8 mouse cellular contexts compared by ENCODE assay signal in the genomic region with DNA sequence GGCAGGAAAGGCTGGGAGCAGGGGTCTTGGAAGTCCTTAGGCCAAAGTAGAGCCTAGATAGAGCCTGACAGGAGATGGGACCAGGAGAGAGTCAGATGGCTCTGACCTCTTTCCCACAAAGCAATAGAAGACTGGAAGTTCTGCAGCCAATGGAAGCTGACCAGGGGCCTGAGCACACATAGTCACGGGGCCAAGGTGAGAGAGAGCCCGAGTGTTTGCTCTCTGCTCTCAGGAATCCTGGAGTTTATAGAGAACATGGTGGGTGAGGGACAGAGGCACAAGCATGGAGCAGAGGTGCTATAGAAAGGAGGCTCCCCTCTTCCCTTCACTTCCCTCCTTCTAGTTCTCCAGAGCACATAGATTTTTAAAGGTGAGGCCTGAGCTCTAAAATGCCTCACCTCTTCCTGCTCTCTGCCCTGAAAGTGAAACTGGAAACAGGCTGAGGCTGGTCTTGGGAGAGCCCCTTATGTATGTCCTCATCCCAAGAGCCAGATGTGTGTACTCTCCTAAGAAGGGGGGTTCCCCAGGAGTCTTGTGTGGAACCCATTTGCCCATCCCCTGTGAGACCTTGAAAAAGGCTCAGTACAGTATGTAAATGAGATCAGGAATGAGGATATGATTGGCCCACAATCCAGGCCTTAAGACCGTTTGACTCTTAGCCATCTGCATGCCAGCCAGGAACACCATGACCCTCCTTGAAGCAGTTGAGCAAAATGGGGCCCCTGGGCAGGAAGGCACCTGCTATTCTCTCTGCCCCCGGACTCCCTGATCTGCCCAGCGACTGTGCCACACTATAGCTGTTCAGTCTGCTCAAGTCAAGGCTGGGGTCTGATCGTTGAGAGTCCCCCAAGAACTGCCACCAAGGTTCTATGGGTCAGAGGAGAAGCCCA. TPM values are rescaled to one million over a fixed set of nuclear protein-coding genes. Genes with fewer than 3 reads are reported as not detected.
DNase-seq lines count a peak whose midpoint lies in the region; ATAC-seq and TF ChIP-seq lines count a peak whose summit lies in the region.

No protein-coding gene starts in this region.

- DNase-seq in kidney, adult 2 months: no peak
- DNase-seq in kidney, postnatal 10 days: no peak
- DNase-seq in adipocyte (ENCODE audit: low spot score): peak; percentile 32
- DNase-seq in heart, postnatal 0 days (ENCODE audit: low spot score): no peak
- no peak for DNase-seq in left cerebral cortex, adult 11 months (ENCODE audit: low spot score)
- no peak for DNase-seq in adrenal gland, adult 2 months
- no peak for DNase-seq in ovary, adult 18-20 months (ENCODE audit: low spot score)

- no peaks in the 10 kb centered on the region for H3K27me3 ChIP-seq in kidney, adult 2 months (replicated peaks; ENCODE audit: control insufficient read depth, insufficient read depth, low read length)
- H3K27me3 ChIP-seq in heart, postnatal 0 days (ENCODE audit: control insufficient read depth, insufficient read depth, low read length): no peaks in the 10 kb centered on the region
- no peaks in the 10 kb centered on the region for H3K27me3 ChIP-seq in midbrain, embryonic 13.5 days

- H3K4me2 ChIP-seq in heart, postnatal 0 days (ENCODE audit: low read depth, low read length): no peak overlapping the region
- no peak overlapping the region for H3K4me2 ChIP-seq in midbrain, embryonic 13.5 days (replicated peaks)

- peaks cover 26% of the 10 kb centered on the region for H3K4me1 ChIP-seq in kidney, adult 2 months (ENCODE audit: control insufficient read depth, insufficient read depth, low read length)
- peaks cover 36% of the 10 kb centered on the region for H3K4me1 ChIP-seq in heart, postnatal 0 days (ENCODE audit: control insufficient read depth, insufficient read depth)
- peaks cover 29% of the 10 kb centered on the region for H3K4me1 ChIP-seq in midbrain, embryonic 13.5 days (replicated peaks)

- WGBS in kidney, adult 2 months: 46% methylated on average over 6 of the region's 6 CpGs
- 64% methylated on average over 6 of the region's 6 CpGs for WGBS in heart, postnatal 0 days
- 79% methylated on average over 6 of the region's 6 CpGs for WGBS in midbrain, embryonic 13.5 days

- TF ChIP-seq POLR2A in kidney, adult 2 months (IDR thresholded peaks at IDR 0.05; ENCODE audit: low read depth, low read length): no peak

- peak overlapping the region; percentile 58 for H3K27ac ChIP-seq in kidney, adult 2 months (ENCODE audit: insufficient read depth, low read depth, low read length)
- H3K27ac ChIP-seq in heart, postnatal 0 days (ENCODE audit: low read depth): peak overlapping the region; percentile 16; the same call in 1 of the 2 replicates
- peak overlapping the region; percentile 61 for H3K27ac ChIP-seq in midbrain, embryonic 13.5 days

- no peaks in the 10 kb centered on the region for H3K9me3 ChIP-seq in heart, postnatal 0 days (replicated peaks; ENCODE audit: control insufficient read depth, low read length)
- H3K9me3 ChIP-seq in midbrain, embryonic 13.5 days: no peaks in the 10 kb centered on the region

- no peak for ATAC-seq in heart, postnatal 0 days (ENCODE audit: insufficient read depth, low read depth)
- no peak for ATAC-seq in midbrain, embryonic 13.5 days

- no peak for TF ChIP-seq EP300 in heart, postnatal 0 days (IDR thresholded peaks at IDR 0.05; ENCODE audit: low read depth)

- TF ChIP-seq CTCF in kidney, adult 2 months (conservative IDR thresholded peaks at IDR 0.05; ENCODE audit: insufficient read depth, insufficient read length, low read depth, low read length): no peak
- no peak for TF ChIP-seq CTCF in heart, postnatal 0 days (IDR thresholded peaks at IDR 0.05; ENCODE audit: low read depth)

- no peaks in the 10 kb centered on the region for H3K36me3 ChIP-seq in kidney, adult 2 months (ENCODE audit: control insufficient read depth, insufficient read depth, low read length)
- H3K36me3 ChIP-seq in heart, postnatal 0 days (replicated peaks; ENCODE audit: control insufficient read depth, insufficient read depth, low read length): no peaks in the 10 kb centered on the region
- no peaks in the 10 kb centered on the region for H3K36me3 ChIP-seq in midbrain, embryonic 13.5 days

- H3K9ac ChIP-seq in heart, postnatal 0 days (replicated peaks; ENCODE audit: low read depth, low read length): no peak overlapping the region
- H3K9ac ChIP-seq in midbrain, embryonic 13.5 days (replicated peaks): no peak overlapping the region

- no peak overlapping the region for H3K4me3 ChIP-seq in kidney, adult 2 months (ENCODE audit: insufficient read depth, low read depth, low read length)
- H3K4me3 ChIP-seq in heart, postnatal 0 days (ENCODE audit: low read depth, low read length): no peak overlapping the region
- no peak overlapping the region for H3K4me3 ChIP-seq in midbrain, embryonic 13.5 days (replicated peaks)

RNA-seq across cellular contexts. Expression of gene Irf2bpl, which starts 25.4 kb away (rescaled TPM):
- polyA plus RNA-seq in kidney, adult 2 months (2012; rRNA removed): 22.0 and 27.8 TPM in 2 replicates
- total RNA-seq in heart, postnatal 0 days (2014; rRNA removed; ENCODE audit: low replicate concordance): 74.0 and 88.5 TPM in 2 replicates
- 26.4 and 30.0 TPM in 2 replicates for polyA plus RNA-seq in heart, postnatal 0 days (2015; fragmentation: Nextera tagmentation; extraction: Ambion mirVana)
- polyA plus RNA-seq in midbrain, embryonic 13.5 days (2015; fragmentation: Nextera tagmentation; extraction: Ambion mirVana): 65.3 and 75.5 TPM in 2 replicates
- 10 to 100 TPM; 51.1 to 79.5 TPM for total RNA-seq in adrenal gland, adult 2 months (2021)
- polyA plus RNA-seq in adrenal gland, adult 2 months (2012; rRNA removed): 121 and 122 TPM in 2 replicates
